Mouse (Mus musculus) intestine, embryonic 14.5 days (tissue): Measurements from ENCODE around the gene Il10ra. TPM values are rescaled to one million over a fixed set of nuclear protein-coding genes. Genes with fewer than 3 reads are reported as not detected.

Experiments used
- ATAC-seq: fragments of 200-750 bp; cut with Nextera tagmentation; replicated peaks from 2 replicates; pipeline ENCODE4 v1.8.0; 2017; ENCODE audit warnings: low read depth, moderate number of reproducible peaks, moderate TSS enrichment, moderate library complexity; ENCODE audit not compliant: low FRiP score, low TSS enrichment
- DNase-seq: peaks from one replicate; pipeline ENCODE4 v3.0.0-alpha.2; 2018; ENCODE audit warnings: low spot score
- H3K27ac ChIP-seq: fragments of 300-500 bp; sonication (generic); 2 replicates; pipeline ENCODE4 v1.5.1; 2014; ENCODE audit warnings: low read depth, mild to moderate bottlenecking, control low read depth
- H3K27me3 ChIP-seq: fragments of 300-500 bp; sonication (generic); replicated peaks from 2 replicates; pipeline ENCODE4 v1.6.1; 2014; ENCODE audit warnings: low read length, control low read depth; ENCODE audit not compliant: control insufficient read depth, insufficient read depth
- H3K36me3 ChIP-seq: fragments of 300-500 bp; sonication (generic); 2 replicates; pipeline ENCODE4 v1.6.1; 2014; ENCODE audit warnings: low read length, control low read depth; ENCODE audit not compliant: control insufficient read depth, insufficient read depth
- H3K4me1 ChIP-seq: fragments of 300-500 bp; sonication (generic); replicated peaks from 2 replicates; pipeline ENCODE4 v1.6.1; 2014; ENCODE audit warnings: low read length, control low read depth, mixed read lengths; ENCODE audit not compliant: control insufficient read depth, insufficient read depth
- H3K4me2 ChIP-seq: fragments of 300-500 bp; sonication (generic); 2 replicates; pipeline ENCODE4 v1.6.1; 2014; ENCODE audit warnings: low read length
- H3K4me3 ChIP-seq: fragments of 300-500 bp; sonication (generic); 2 replicates; pipeline ENCODE4 v1.5.1; 2014; ENCODE audit warnings: low read depth, low read length, control low read depth, mixed read lengths
- H3K9ac ChIP-seq: fragments of 300-500 bp; sonication (generic); 2 replicates; pipeline ENCODE4 v1.6.1; 2014; ENCODE audit warnings: mild to moderate bottlenecking, low read length
- H3K9me3 ChIP-seq: fragments of 300-500 bp; sonication (generic); 2 replicates; pipeline ENCODE4 v1.6.1; 2016; ENCODE audit warnings: low read length, control low read depth; ENCODE audit not compliant: control insufficient read depth
- WGBS: fragments of 180-500 bp; shearing (Covaris S2); extraction: QIAGEN DNeasy Blood & Tissue Kit; methylation state at CpG from one replicate; pipeline ENCODE4 v1.1.7; 2014; 5-methylcytosine and 5-hydroxymethylcytosine counted together
- polyA plus RNA-seq: library from polyadenylated mRNA; unstranded; fragments of >200 nt; fragmentation: Nextera tagmentation; extraction: Ambion mirVana; gene quantifications from 2 replicates; pipeline ENCODE4 v1.2.1, GENCODE M21; 2014

The Il10ra gene
- polyA plus RNA-seq, 1 experiment from 2014 or later = 1.3 TPM

GRCm38 (mm10) chr9:45272213-45272612 lies 3.3 kb upstream of the Il10ra start:
- Histone ChIP-seq H3K36me3 (no peaks in the 10 kb centered on the region), H3K27ac (no peak overlapping the region), H3K9me3 (no peaks in the 10 kb centered on the region), H3K4me3 (no peak overlapping the region), H3K27me3 (peaks cover 23% of the 10 kb centered on the region), H3K4me2 (no peak overlapping the region), H3K4me1 (no peaks in the 10 kb centered on the region; the same call in 1 of the 2 replicates), H3K9ac (no peak overlapping the region)
- no peak for DNase-seq
- ATAC-seq = no peak
- WGBS = 44% methylated on average over 5 of the region's 5 CpGs

GRCm38 (mm10) chr9:45268079-45268478 lies 870 bp downstream of the Il10ra start:
- H3K9me3 ChIP-seq = no peaks in the 10 kb centered on the region
- H3K27me3 ChIP-seq = peaks cover 25% of the 10 kb centered on the region
- no peak overlapping the region for H3K27ac ChIP-seq
- no peak overlapping the region for H3K4me3 ChIP-seq
- H3K36me3 ChIP-seq = no peaks in the 10 kb centered on the region
- H3K9ac ChIP-seq = no peak overlapping the region
- ATAC-seq = no peak
- 73% methylated on average over 4 of the region's 4 CpGs for WGBS
- H3K4me2 ChIP-seq = no peak overlapping the region
- no peaks in the 10 kb centered on the region; the same call in 1 of the 2 replicates for H3K4me1 ChIP-seq
- no peak for DNase-seq

GRCm38 (mm10) chr9:45267099-45267498 lies 1.9 kb downstream of the Il10ra start:
- H3K27ac ChIP-seq = no peak overlapping the region
- no peaks in the 10 kb centered on the region; the same call in 1 of the 2 replicates for H3K4me1 ChIP-seq

GRCm38 (mm10) chr9:45261872-45262271 lies 7.1 kb downstream of the Il10ra start:
- H3K27ac ChIP-seq = no peak overlapping the region
- no peaks in the 10 kb centered on the region for H3K9me3 ChIP-seq
- no peaks in the 10 kb centered on the region for H3K36me3 ChIP-seq
- no peak overlapping the region for H3K4me3 ChIP-seq
- ATAC-seq = no peak
- no peak for DNase-seq
- H3K27me3 ChIP-seq = no peaks in the 10 kb centered on the region
- no peak overlapping the region for H3K9ac ChIP-seq
- 68% methylated on average over 5 of the region's 5 CpGs for WGBS
- no peak overlapping the region for H3K4me2 ChIP-seq
- no peaks in the 10 kb centered on the region for H3K4me1 ChIP-seq

More at GRCm38 (mm10) chr9:45267099-45267498, 1.9 kb downstream of the Il10ra start:
- no peaks in the 10 kb centered on the region for H3K9me3 ChIP-seq
- 88% methylated on average over 4 of the region's 4 CpGs for WGBS
- no peak overlapping the region for H3K4me3 ChIP-seq
- ATAC-seq = no peak
- DNase-seq = no peak
- H3K4me2 ChIP-seq = no peak overlapping the region
- no peak overlapping the region for H3K9ac ChIP-seq
- H3K36me3 ChIP-seq = no peaks in the 10 kb centered on the region
- peaks cover 25% of the 10 kb centered on the region for H3K27me3 ChIP-seq

- Histone ChIP-seq H3K36me3 (no peaks in the 10 kb centered on the region), H3K4me3 (no peak overlapping the region), H3K4me1 (no peaks in the 10 kb centered on the region), H3K4me2 (no peak overlapping the region), H3K9me3 (no peaks in the 10 kb centered on the region), H3K27ac (no peak overlapping the region), H3K27me3 (no peaks in the 10 kb centered on the region), H3K9ac (no peak overlapping the region)
- 58% methylated on average over 4 of the region's 4 CpGs for WGBS
- DNase-seq = no peak
- ATAC-seq = no peak
Measured at GRCm38 (mm10) chr9:45261466-45261865, 7.5 kb downstream of the Il10ra start.

GRCm38 (mm10) chr9:45259065-45259464 lies 9.9 kb downstream of the Il10ra start:
- Histone ChIP-seq H3K9me3 (no peaks in the 10 kb centered on the region), H3K27ac (no peak overlapping the region), H3K9ac (no peak overlapping the region), H3K4me3 (no peak overlapping the region), H3K4me1 (no peaks in the 10 kb centered on the region), H3K27me3 (no peaks in the 10 kb centered on the region), H3K36me3 (no peaks in the 10 kb centered on the region), H3K4me2 (no peak overlapping the region)
- ATAC-seq (no peak), DNase-seq (no peak)
- WGBS = 81% methylated on average over 13 of the region's 13 CpGs

- no peaks in the 10 kb centered on the region for H3K4me1 ChIP-seq
- ATAC-seq (no peak), DNase-seq (no peak)
- H3K4me2 ChIP-seq = no peak overlapping the region
- H3K27ac ChIP-seq = no peak overlapping the region
- H3K27me3 ChIP-seq = no peaks in the 10 kb centered on the region
- H3K9ac ChIP-seq = no peak overlapping the region
- no peaks in the 10 kb centered on the region for H3K36me3 ChIP-seq
- H3K9me3 ChIP-seq = no peaks in the 10 kb centered on the region
- WGBS = 75% methylated on average over 5 of the region's 5 CpGs
- H3K4me3 ChIP-seq = no peak overlapping the region
Measured at GRCm38 (mm10) chr9:45255967-45256366, 13.0 kb downstream of the Il10ra start.

GRCm38 (mm10) chr9:45255431-45255830 lies 13.5 kb downstream of the Il10ra start:
- no peak for DNase-seq
- H3K9me3 ChIP-seq = no peaks in the 10 kb centered on the region
- H3K36me3 ChIP-seq = no peaks in the 10 kb centered on the region
- no peak for ATAC-seq
- no peak overlapping the region for H3K27ac ChIP-seq
- no peak overlapping the region for H3K9ac ChIP-seq
- no peak overlapping the region for H3K4me3 ChIP-seq
- WGBS = 91% methylated on average over 4 of the region's 4 CpGs
- H3K4me1 ChIP-seq = no peaks in the 10 kb centered on the region
- no peaks in the 10 kb centered on the region for H3K27me3 ChIP-seq
- H3K4me2 ChIP-seq = no peak overlapping the region

- H3K4me1 ChIP-seq = no peaks in the 10 kb centered on the region
- 63% methylated on average over 4 of the region's 4 CpGs for WGBS
- H3K4me3 ChIP-seq = no peak overlapping the region
- DNase-seq (no peak), ATAC-seq (no peak)
- no peaks in the 10 kb centered on the region for H3K9me3 ChIP-seq
- no peaks in the 10 kb centered on the region for H3K36me3 ChIP-seq
- H3K27ac ChIP-seq = no peak overlapping the region
- H3K27me3 ChIP-seq = no peaks in the 10 kb centered on the region
- H3K9ac ChIP-seq = no peak overlapping the region
- H3K4me2 ChIP-seq = no peak overlapping the region
Measured at GRCm38 (mm10) chr9:45254605-45255004, 14.3 kb downstream of the Il10ra start.
